Mouse (Mus musculus) spleen, adult 2 months (tissue): Measurements from ENCODE around the gene Faf1. TPM values are rescaled to one million over a fixed set of nuclear protein-coding genes. Genes with fewer than 3 reads are reported as not detected.
"Not testable (repeated sequence)": the region's sequence is repeated elsewhere in the genome, so short reads cannot be mapped to it uniquely, and the experiment has no call there.

ENCODE experiments used
- DNase-seq, 2 experiments: peaks; one replicate each; pipeline versions ENCODE4 v3.0.0 to v3.0.0-alpha.2; 2012 to 2021; ENCODE audit warnings: low spot score in 2 of 2, low read depth in 1 of 2
- H3K27ac ChIP-seq: fragments of 200-500 bp; 2 replicates; pipeline ENCODE4 v1.5.1; 2012; ENCODE audit warnings: low read length, inconsistent platforms; ENCODE audit not compliant: insufficient read depth
- H3K27me3 ChIP-seq: fragments of 200-500 bp; 2 replicates; pipeline ENCODE4 v1.6.1; 2012; ENCODE audit warnings: mild to moderate bottlenecking, moderate library complexity, low read length, inconsistent platforms; ENCODE audit not compliant: control insufficient read depth, insufficient read depth
- H3K36me3 ChIP-seq: fragments of 200-500 bp; 2 replicates; pipeline ENCODE4 v1.6.1; 2012; ENCODE audit warnings: mild to moderate bottlenecking, low read length, inconsistent platforms; ENCODE audit not compliant: control insufficient read depth, insufficient read depth
- H3K4me1 ChIP-seq: fragments of 200-500 bp; 2 replicates; pipeline ENCODE4 v1.6.1; 2011; ENCODE audit warnings: inconsistent platforms; ENCODE audit not compliant: control insufficient read depth, insufficient read depth, insufficient read length
- H3K4me3 ChIP-seq: fragments of 200-500 bp; 2 replicates; pipeline ENCODE4 v1.5.1; 2011; ENCODE audit warnings: mild to moderate bottlenecking, inconsistent platforms; ENCODE audit not compliant: insufficient read depth, insufficient read length; ENCODE audit errors: extremely low read depth
- CTCF ChIP-seq: fragments of 200-500 bp; IDR thresholded peaks from 2 replicates; pipeline ENCODE4 v1.5.1; 2011; ENCODE audit warnings: mild to moderate bottlenecking, inconsistent platforms; ENCODE audit not compliant: insufficient read depth, insufficient read length, insufficient replicate concordance; ENCODE audit errors: extremely low read depth
- POLR2A ChIP-seq: fragments of 200-500 bp; IDR thresholded peaks from 2 replicates; pipeline ENCODE4 v1.6.1; 2011; ENCODE audit warnings: low read depth, low read length, inconsistent platforms
- WGBS: fragments of 180-500 bp; shearing (Covaris S2); methylation state at CpG from one replicate; pipeline ENCODE4 v1.1.7; 2018; 5-methylcytosine and 5-hydroxymethylcytosine counted together
- polyA plus RNA-seq: library from polyadenylated mRNA; depleted of rRNA; stranded (reverse); fragments of >200 nt; gene quantifications from 2 replicates; pipeline ENCODE4 v1.2.3, GENCODE M21; 2012

The Faf1 gene
- polyA plus RNA-seq, 1 experiment: 3.5 TPM

GRCm38 (mm10) chr4:109677221-109677620, 833 bp downstream of the Faf1 start:
- H3K36me3 ChIP-seq: no peaks in the 10 kb centered on the region
- DNase-seq: no peak
- no peak for TF ChIP-seq POLR2A
- TF ChIP-seq CTCF: no peak
- H3K27me3 ChIP-seq: no peaks in the 10 kb centered on the region
- peak overlapping the region; percentile 74 for H3K4me3 ChIP-seq
- peak overlapping the region; percentile 91 for H3K27ac ChIP-seq
- 3% methylated on average over 3 of the region's 3 CpGs for WGBS
- H3K4me1 ChIP-seq: no peaks in the 10 kb centered on the region

GRCm38 (mm10) chr4:109683561-109683960, 7.2 kb downstream of the Faf1 start:
- Histone ChIP-seq H3K4me1 (no peaks in the 10 kb centered on the region), H3K27ac (no peak overlapping the region), H3K4me3 (no peak overlapping the region), H3K27me3 (no peaks in the 10 kb centered on the region), H3K36me3 (no peaks in the 10 kb centered on the region)
- 82% methylated on average over 2 of the region's 2 CpGs for WGBS
- TF ChIP-seq CTCF: no peak
- TF ChIP-seq POLR2A: no peak
- DNase-seq: no peak

- Histone ChIP-seq H3K27ac (no peak overlapping the region), H3K27me3 (no peaks in the 10 kb centered on the region), H3K4me1 (no peaks in the 10 kb centered on the region), H3K4me3 (no peak overlapping the region), H3K36me3 (peaks cover 1% of the 10 kb centered on the region; the same call in 1 of the 2 replicates)
- no peak for DNase-seq
- no peak for TF ChIP-seq POLR2A
- no peak for TF ChIP-seq CTCF
Measured at GRCm38 (mm10) chr4:109692674-109693073, 16.3 kb downstream of the Faf1 start.

GRCm38 (mm10) chr4:109700727-109701126, 24.3 kb downstream of the Faf1 start:
- not testable (repeated sequence) for H3K36me3 ChIP-seq, H3K27ac ChIP-seq, DNase-seq, H3K4me1 ChIP-seq, H3K27me3 ChIP-seq, H3K4me3 ChIP-seq
- 91% methylated on average over 3 of the region's 3 CpGs for WGBS

GRCm38 (mm10) chr4:109703568-109703967, 27.2 kb downstream of the Faf1 start:
- TF ChIP-seq CTCF (no peak), POLR2A (no peak)

GRCm38 (mm10) chr4:109705349-109705748, 29.0 kb downstream of the Faf1 start:
- Histone ChIP-seq H3K27ac (no peak overlapping the region), H3K4me1 (no peaks in the 10 kb centered on the region), H3K27me3 (no peaks in the 10 kb centered on the region), H3K36me3 (no peaks in the 10 kb centered on the region), H3K4me3 (no peak overlapping the region)
- 92% methylated on average over 2 of the region's 2 CpGs for WGBS
- DNase-seq: no peak
- TF ChIP-seq CTCF (no peak), POLR2A (no peak)

More at GRCm38 (mm10) chr4:109703568-109703967, 27.2 kb downstream of the Faf1 start:
- DNase-seq: peak in 1 of 2 experiments; percentile 17
- Histone ChIP-seq H3K36me3 (no peaks in the 10 kb centered on the region), H3K4me3 (no peak overlapping the region), H3K4me1 (no peaks in the 10 kb centered on the region), H3K27ac (no peak overlapping the region), H3K27me3 (no peaks in the 10 kb centered on the region)

GRCm38 (mm10) chr4:109719281-109719680, 42.9 kb downstream of the Faf1 start:
- over 99% methylated on average over 5 of the region's 5 CpGs for WGBS
- no peak for TF ChIP-seq CTCF
- TF ChIP-seq POLR2A: no peak
- no peak overlapping the region for H3K4me3 ChIP-seq
- H3K27me3 ChIP-seq: no peaks in the 10 kb centered on the region
- DNase-seq: no peak
- H3K4me1 ChIP-seq: no peaks in the 10 kb centered on the region
- no peak overlapping the region for H3K27ac ChIP-seq
- H3K36me3 ChIP-seq: 0 out of 2 replicates have a peak, but pooled peaks cover 1% of the 10 kb centered on the region
